Mouse (Mus musculus) lung, embryonic 15.5 days (tissue): ENCODE measurements around the gene Cdk2ap2. TPM values are rescaled to one million over a fixed set of nuclear protein-coding genes. Genes with fewer than 3 reads are reported as not detected.

Experiments used
- ATAC-seq: fragments of 200-750 bp; cut with Nextera tagmentation; 2 replicates; pipeline ENCODE4 v1.8.0; 2017; ENCODE audit warnings: moderate number of reproducible peaks, borderline replicate concordance; ENCODE audit not compliant: low FRiP score, low TSS enrichment; ENCODE audit errors: extremely low read depth
- H3K27ac ChIP-seq: fragments of 300-500 bp; sonication (generic); 2 replicates; pipeline ENCODE4 v1.5.1; 2015; ENCODE audit warnings: moderate library complexity, mild to moderate bottlenecking, inconsistent platforms
- H3K27me3 ChIP-seq: fragments of 300-500 bp; sonication (generic); 2 replicates; pipeline ENCODE4 v1.6.1; 2015; ENCODE audit warnings: inconsistent platforms
- H3K36me3 ChIP-seq: fragments of 300-500 bp; sonication (generic); 2 replicates; pipeline ENCODE4 v1.6.1; 2015; ENCODE audit warnings: inconsistent platforms
- H3K4me1 ChIP-seq: fragments of 300-500 bp; sonication (generic); 2 replicates; pipeline ENCODE4 v1.6.1; 2015; ENCODE audit warnings: inconsistent platforms
- H3K4me2 ChIP-seq: fragments of 300-500 bp; sonication (generic); 2 replicates; pipeline ENCODE4 v1.6.1; 2015; ENCODE audit warnings: inconsistent platforms, mild to moderate bottlenecking, moderate library complexity
- H3K4me3 ChIP-seq: fragments of 300-500 bp; sonication (generic); 2 replicates; pipeline ENCODE4 v1.5.1; 2015; ENCODE audit warnings: mild to moderate bottlenecking, inconsistent platforms
- H3K9ac ChIP-seq: fragments of 300-500 bp; sonication (generic); 2 replicates; pipeline ENCODE4 v1.6.1; 2015; ENCODE audit warnings: inconsistent platforms
- H3K9me3 ChIP-seq: fragments of 300-500 bp; sonication (generic); 2 replicates; pipeline ENCODE4 v1.6.1; 2016; ENCODE audit warnings: inconsistent platforms
- WGBS: fragments of 180-500 bp; shearing (Covaris S2); methylation state at CpG from one replicate; pipeline ENCODE4 v1.1.7; 2015; 5-methylcytosine and 5-hydroxymethylcytosine counted together
- polyA plus RNA-seq: library from polyadenylated mRNA; unstranded; fragments of >200 nt; fragmentation: Nextera tagmentation; extraction: Ambion mirVana; gene quantifications from 2 replicates; pipeline ENCODE4 v1.2.1, GENCODE M21; 2015

Gene Cdk2ap2
- polyA plus RNA-seq, 1 experiment from 2014 or later, result 103 TPM

DNA sequence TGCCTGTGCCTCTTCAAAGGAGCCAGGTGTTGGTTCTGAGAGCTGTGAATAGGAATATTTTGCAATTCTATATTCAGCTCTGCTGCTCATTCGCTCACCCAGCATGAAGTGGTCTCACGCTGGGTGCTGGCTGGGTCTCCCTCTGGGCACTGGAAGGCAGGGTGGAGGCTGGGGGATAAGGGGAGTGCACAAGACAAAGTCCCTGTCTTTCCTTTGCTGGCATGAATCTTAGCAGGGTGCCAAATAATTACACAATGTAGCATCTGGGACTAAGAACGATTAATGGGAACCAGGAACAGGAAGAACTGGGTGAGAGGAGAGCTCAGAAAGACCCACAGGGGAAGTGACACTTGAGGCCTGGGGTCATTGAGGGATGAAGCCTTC is 50.0 kb downstream of the Cdk2ap2 start:
- 58% methylated on average over 3 of the region's 3 CpGs for WGBS
- no peak overlapping the region for H3K27ac ChIP-seq
- ATAC-seq, result no peak
- H3K9ac ChIP-seq, result no peak overlapping the region
- no peaks in the 10 kb centered on the region for H3K9me3 ChIP-seq
- no peaks in the 10 kb centered on the region for H3K27me3 ChIP-seq
- H3K36me3 ChIP-seq, result peaks cover 6% of the 10 kb centered on the region; the same call in 1 of the 2 replicates
- peaks cover 16% of the 10 kb centered on the region for H3K4me1 ChIP-seq
- no peak overlapping the region for H3K4me3 ChIP-seq
- H3K4me2 ChIP-seq, result no peak overlapping the region

DNA sequence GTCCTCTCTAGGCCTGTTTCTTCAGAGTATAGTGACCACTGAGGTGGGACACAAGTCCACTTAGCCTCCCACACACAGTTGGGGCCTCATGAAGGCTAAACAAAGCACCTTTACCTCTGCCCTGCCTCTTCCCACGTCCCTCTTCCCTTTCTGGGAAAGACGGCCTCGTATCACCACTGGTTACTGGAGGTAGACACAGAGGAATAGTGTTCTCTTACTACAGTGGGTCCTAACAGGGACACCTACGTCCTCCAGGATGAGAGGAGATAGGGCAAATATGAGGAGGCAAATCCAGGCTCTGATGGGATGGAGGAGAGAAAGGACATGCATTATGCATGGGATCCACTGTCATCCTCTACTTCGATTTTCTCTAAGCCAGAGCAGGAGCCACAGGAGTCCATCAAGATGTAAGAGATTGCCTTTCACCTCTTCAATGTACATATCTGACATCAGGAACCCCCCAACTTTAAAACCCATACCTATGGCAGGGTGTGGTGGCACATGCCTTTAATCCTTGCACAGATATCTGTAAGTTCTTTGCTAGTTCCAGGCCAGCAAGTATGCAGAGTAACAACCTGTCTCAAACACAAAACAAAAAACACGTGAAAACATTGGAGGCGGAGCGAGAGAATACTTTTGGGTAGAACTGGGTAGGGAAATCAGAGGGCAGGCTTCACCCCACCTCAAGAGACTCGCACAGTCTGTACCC is 51.0 kb downstream of the Cdk2ap2 start:
- no peaks in the 10 kb centered on the region for H3K27me3 ChIP-seq
- peak overlapping the region; percentile 93; the same call in 1 of the 2 replicates for H3K9ac ChIP-seq
- WGBS, result 38% methylated on average over 9 of the region's 9 CpGs
- H3K36me3 ChIP-seq, result peaks cover 6% of the 10 kb centered on the region; the same call in 1 of the 2 replicates
- peaks cover 16% of the 10 kb centered on the region for H3K4me1 ChIP-seq
- H3K9me3 ChIP-seq, result no peaks in the 10 kb centered on the region
- H3K4me3 ChIP-seq, result peak overlapping the region; percentile 96
- peak overlapping the region; percentile 82 for H3K4me2 ChIP-seq
- no peak; the same call in 1 of the 2 replicates for ATAC-seq
- H3K27ac ChIP-seq, result no peak overlapping the region; the same call in 1 of the 2 replicates

DNA sequence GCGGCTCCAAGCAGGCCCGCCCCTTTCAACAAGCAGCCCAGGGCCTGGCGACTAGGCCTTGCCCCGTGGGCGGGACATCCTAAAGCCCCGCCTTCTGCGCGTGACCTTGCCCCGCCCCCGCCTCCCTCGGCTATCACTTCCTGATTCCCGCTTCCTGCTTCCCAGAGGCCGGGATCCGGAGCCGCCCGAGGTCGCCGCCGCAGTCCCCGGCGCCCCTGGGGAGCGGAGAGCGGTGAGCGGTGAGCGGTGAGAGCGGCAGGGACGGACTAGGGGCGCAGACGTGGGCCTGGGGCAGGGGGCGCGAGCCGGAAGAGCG is 51.5 kb downstream of the Cdk2ap2 start, which contains the start of gene Coro1b:
TSS of gene Coro1b (plus strand) at position 129 of the 316 bp plus-strand sequence.
- WGBS, result under 1% methylated on average over 32 of the region's 33 CpGs
- peaks cover 16% of the 10 kb centered on the region for H3K4me1 ChIP-seq
- H3K4me3 ChIP-seq, result peak within 1 kb of the TSS; percentile 96
- peaks cover 10% of the 10 kb centered on the region for H3K36me3 ChIP-seq
- H3K27ac ChIP-seq, result peak within 1 kb of the TSS; percentile 72
- H3K9me3 ChIP-seq, result no peaks in the 10 kb centered on the region
- no peaks in the 10 kb centered on the region for H3K27me3 ChIP-seq
- H3K9ac ChIP-seq, result peak within 1 kb of the TSS; percentile 93
- H3K4me2 ChIP-seq, result peak within 1 kb of the TSS; percentile 82
- peak; percentile 96 for ATAC-seq

Other genes starting within 250 kb of the Cdk2ap2 start
- gene Chka, start 245.4 kb upstream of the Cdk2ap2 start, polyA plus RNA-seq, result 55.8 and 68.1 TPM in 2 replicates
- gene Tcirg1, start 190.0 kb upstream of the Cdk2ap2 start, polyA plus RNA-seq, result 46.6 and 53.1 TPM in 2 replicates
- gene Ndufs8, start 184.4 kb upstream of the Cdk2ap2 start, polyA plus RNA-seq, result 303 and 306 TPM in 2 replicates
- gene Aldh3b1, start 167.4 kb upstream of the Cdk2ap2 start, polyA plus RNA-seq, result 3.5 and 4.6 TPM in 2 replicates
- gene Unc93b1, start 162.0 kb upstream of the Cdk2ap2 start, polyA plus RNA-seq, result 18.4 and 22.3 TPM in 2 replicates
- 0.11 and 0.13 TPM in 2 replicates for gene Aldh3b3, start 138.5 kb upstream of the Cdk2ap2 start, polyA plus RNA-seq
- gene Aldh3b2, start 124.9 kb upstream of the Cdk2ap2 start, polyA plus RNA-seq, result 1.3 and 1.5 TPM in 2 replicates
- 11.1 and 12.5 TPM in 2 replicates for gene Acy3, start 110.6 kb upstream of the Cdk2ap2 start, polyA plus RNA-seq
- not detected in 2 replicates for gene Tbx10, start 104.4 kb upstream of the Cdk2ap2 start, polyA plus RNA-seq
- gene Nudt8, start 96.6 kb upstream of the Cdk2ap2 start, polyA plus RNA-seq, result 25.9 and 28.0 TPM in 2 replicates
- 2.3 and 2.4 TPM in 2 replicates for gene Gm49405, start 96.6 kb upstream of the Cdk2ap2 start, polyA plus RNA-seq
- gene Doc2g, start 93.9 kb upstream of the Cdk2ap2 start, polyA plus RNA-seq, result 3.6 and 4.9 TPM in 2 replicates
- 191 and 199 TPM in 2 replicates for gene Ndufv1, start 84.4 kb upstream of the Cdk2ap2 start, polyA plus RNA-seq
- gene Gstp1, start 59.2 kb upstream of the Cdk2ap2 start, polyA plus RNA-seq, result 470 and 486 TPM in 2 replicates
- gene Gstp2, start 51.2 kb upstream of the Cdk2ap2 start, polyA plus RNA-seq, result 3.9 and 5.2 TPM in 2 replicates
- 0.22 and 0.83 TPM in 2 replicates for gene Gstp3, start 37.6 kb upstream of the Cdk2ap2 start, polyA plus RNA-seq
- gene Cabp2, start 15.6 kb upstream of the Cdk2ap2 start, polyA plus RNA-seq, result not detected in 2 replicates
- gene Pitpnm1, start 2.8 kb downstream of the Cdk2ap2 start, polyA plus RNA-seq, result 12.5 and 13.8 TPM in 2 replicates
- gene Aip, start 28.7 kb downstream of the Cdk2ap2 start, polyA plus RNA-seq, result 104 and 106 TPM in 2 replicates
- not detected in 2 replicates for gene Gpr152, start 42.6 kb downstream of the Cdk2ap2 start, polyA plus RNA-seq
- gene Cabp4, start 46.9 kb downstream of the Cdk2ap2 start, polyA plus RNA-seq, result 0.11 TPM in 1 of 2 replicates, not detected in the other
- 157 and 168 TPM in 2 replicates for gene Coro1b, start 51.4 kb downstream of the Cdk2ap2 start, polyA plus RNA-seq
- 3.4 and 13.5 TPM in 2 replicates for gene Ptprcap, start 56.4 kb downstream of the Cdk2ap2 start, polyA plus RNA-seq
- 45.0 and 49.4 TPM in 2 replicates for gene Rps6kb2, start 66.2 kb downstream of the Cdk2ap2 start, polyA plus RNA-seq
- gene Carns1, start 78.3 kb downstream of the Cdk2ap2 start, polyA plus RNA-seq, result 2.4 and 2.8 TPM in 2 replicates
- 2.5 and 6.7 TPM in 2 replicates for gene Tbc1d10c, start 94.1 kb downstream of the Cdk2ap2 start, polyA plus RNA-seq
- gene Ppp1ca, start 94.9 kb downstream of the Cdk2ap2 start, polyA plus RNA-seq, result 974 TPM in 2 replicates
- 32.5 and 34.7 TPM in 2 replicates for gene Rad9a, start 104.5 kb downstream of the Cdk2ap2 start, polyA plus RNA-seq
- gene Clcf1, start 117.1 kb downstream of the Cdk2ap2 start, polyA plus RNA-seq, result 4.7 and 5.5 TPM in 2 replicates
- gene AC109138.7, start 117.2 kb downstream of the Cdk2ap2 start, polyA plus RNA-seq, result not detected in 2 replicates
- 27.6 and 32.4 TPM in 2 replicates for gene Pold4, start 134.7 kb downstream of the Cdk2ap2 start, polyA plus RNA-seq
- gene Ssh3, start 172.0 kb downstream of the Cdk2ap2 start, polyA plus RNA-seq, result 15.2 and 16.9 TPM in 2 replicates
- 3.3 and 4.2 TPM in 2 replicates for gene Ankrd13d, start 186.0 kb downstream of the Cdk2ap2 start, polyA plus RNA-seq
- gene Grk2, start 209.0 kb downstream of the Cdk2ap2 start, polyA plus RNA-seq, result 16.2 and 16.7 TPM in 2 replicates